Mouse (Mus musculus) hindbrain, embryonic 11.5 days (tissue): ENCODE measurements around the gene Adamtsl3. TPM values are rescaled to one million over a fixed set of nuclear protein-coding genes. Genes with fewer than 3 reads are reported as not detected.

Experiments
- ATAC-seq: fragments of 200-750 bp; cut with Nextera tagmentation; 2 replicates; pipeline ENCODE4 v1.8.0; 2017; ENCODE audit warnings: mild to moderate bottlenecking, moderate TSS enrichment, moderate library complexity; ENCODE audit not compliant: low FRiP score
- DNase-seq: peaks from one replicate; pipeline ENCODE4 v3.0.0-alpha.2; 2015; ENCODE audit warnings: low spot score
- H3K27ac ChIP-seq: fragments of 300-500 bp; sonication (generic); 2 replicates; pipeline ENCODE4 v1.5.1; 2014; ENCODE audit warnings: mild to moderate bottlenecking, low read depth, low read length
- H3K27me3 ChIP-seq: fragments of 300-500 bp; sonication (generic); 2 replicates; pipeline ENCODE4 v1.6.1; 2014; ENCODE audit warnings: mild to moderate bottlenecking, low read length, moderate library complexity, mixed read lengths; ENCODE audit not compliant: control insufficient read depth, insufficient read depth
- H3K36me3 ChIP-seq: fragments of 300-500 bp; sonication (generic); 2 replicates; pipeline ENCODE4 v1.6.1; 2014; ENCODE audit warnings: mild to moderate bottlenecking, low read length, moderate library complexity, mixed read lengths; ENCODE audit not compliant: control insufficient read depth, insufficient read depth
- H3K4me1 ChIP-seq: fragments of 300-500 bp; sonication (generic); replicated peaks from 2 replicates; pipeline ENCODE4 v1.6.1; 2014; ENCODE audit warnings: low read length, mixed read lengths; ENCODE audit not compliant: control insufficient read depth, insufficient read depth
- H3K4me2 ChIP-seq: fragments of 300-500 bp; sonication (generic); replicated peaks from 2 replicates; pipeline ENCODE4 v1.6.1; 2014; ENCODE audit warnings: mild to moderate bottlenecking, low read depth, low read length
- H3K4me3 ChIP-seq: fragments of 300-500 bp; sonication (generic); 2 replicates; pipeline ENCODE4 v1.5.1; 2014; ENCODE audit warnings: low read depth, low read length
- H3K9ac ChIP-seq: fragments of 300-500 bp; sonication (generic); 2 replicates; pipeline ENCODE4 v1.6.1; 2014; ENCODE audit warnings: low read depth, low read length
- H3K9me3 ChIP-seq: fragments of 300-500 bp; sonication (generic); 2 replicates; pipeline ENCODE4 v1.6.1; 2016; ENCODE audit warnings: low read length; ENCODE audit not compliant: control insufficient read depth
- WGBS: fragments of 180-500 bp; shearing (Covaris S2); extraction: QIAGEN DNeasy Blood & Tissue Kit; methylation state at CpG from one replicate; pipeline ENCODE4 v1.1.7; 2014; 5-methylcytosine and 5-hydroxymethylcytosine counted together
- polyA plus RNA-seq: library from polyadenylated mRNA; unstranded; fragments of >200 nt; fragmentation: Nextera tagmentation; extraction: Ambion mirVana; gene quantifications from 2 replicates; pipeline ENCODE4 v1.2.1, GENCODE M21; 2014

Adamtsl3 gene
- polyA plus RNA-seq, 1 experiment from 2014 or later = 0.66 TPM

DNA sequence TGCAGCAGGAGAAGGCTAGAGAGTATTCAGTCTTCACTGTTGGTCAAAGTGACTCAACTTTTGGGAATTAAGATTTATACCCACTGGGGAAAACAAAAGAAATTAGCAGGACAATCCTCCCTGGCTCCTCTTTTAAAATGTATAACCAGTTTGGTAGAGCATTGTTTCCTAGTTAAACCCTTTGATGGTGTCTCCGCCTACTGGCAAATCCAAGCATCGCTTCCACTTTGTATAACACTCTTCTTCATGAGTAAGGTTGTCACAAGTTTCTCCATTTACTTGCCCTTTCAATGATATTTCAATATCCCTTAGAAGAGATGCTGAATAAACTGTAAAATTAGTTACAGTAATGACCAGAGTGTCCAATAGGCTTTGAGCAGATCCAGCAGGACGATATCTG is 274.1 kb downstream of the Adamtsl3 start:
- no peak overlapping the region for H3K4me3 ChIP-seq
- H3K36me3 ChIP-seq = no peaks in the 10 kb centered on the region
- no peaks in the 10 kb centered on the region for H3K9me3 ChIP-seq
- no peaks in the 10 kb centered on the region for H3K27me3 ChIP-seq
- 59% methylated on average over 3 of the region's 3 CpGs for WGBS
- no peak overlapping the region for H3K4me2 ChIP-seq
- no peaks in the 10 kb centered on the region for H3K4me1 ChIP-seq
- no peak overlapping the region for H3K27ac ChIP-seq
- no peak overlapping the region for H3K9ac ChIP-seq
- DNase-seq = no peak
- no peak for ATAC-seq

DNA sequence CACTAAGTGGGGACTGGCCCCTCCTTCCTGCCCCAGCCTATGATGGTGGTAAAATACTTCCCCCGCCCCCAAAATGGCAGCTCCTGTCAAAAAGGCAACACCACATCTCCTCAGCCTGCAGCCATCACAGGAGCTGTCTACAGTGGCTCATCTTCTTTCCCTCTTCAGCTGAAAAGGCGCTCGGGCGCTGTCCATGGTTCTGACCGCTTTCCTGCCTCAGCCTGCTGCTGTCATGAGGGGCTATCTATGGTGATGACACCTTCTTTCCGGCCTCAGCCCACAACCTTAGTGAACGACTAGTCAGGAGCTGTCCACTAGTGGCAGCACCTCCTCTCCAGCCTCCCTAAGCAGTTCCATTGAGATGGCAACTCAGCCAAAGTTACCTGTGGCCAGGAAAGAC is 289.8 kb downstream of the Adamtsl3 start:
- Histone ChIP-seq H3K36me3 (no peaks in the 10 kb centered on the region), H3K4me2 (no peak overlapping the region), H3K9ac (no peak overlapping the region), H3K4me3 (no peak overlapping the region), H3K4me1 (no peaks in the 10 kb centered on the region), H3K27me3 (no peaks in the 10 kb centered on the region), H3K27ac (no peak overlapping the region), H3K9me3 (no peaks in the 10 kb centered on the region)
- ATAC-seq (no peak), DNase-seq (peak; percentile 66)
- WGBS = 21% methylated on average over 7 of the region's 7 CpGs

DNA sequence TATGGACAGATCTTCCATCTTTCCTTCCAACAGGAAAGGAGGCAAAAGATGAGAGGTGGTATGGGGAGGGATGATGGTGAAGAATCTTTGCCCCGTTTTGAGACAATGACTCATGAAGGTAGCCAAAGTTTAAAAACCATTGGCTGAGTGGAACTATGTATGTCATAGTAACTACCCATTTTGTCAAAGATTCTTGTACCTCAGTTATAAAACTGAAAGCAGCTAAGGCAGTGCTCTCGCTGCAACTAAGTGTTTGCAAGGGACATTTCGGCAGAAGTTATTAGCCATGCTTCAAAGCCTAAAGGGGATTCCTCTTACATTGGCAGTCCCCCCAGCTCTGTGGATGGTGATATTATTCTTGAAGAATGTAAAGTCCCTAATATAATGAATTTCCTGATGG is 311.7 kb downstream of the Adamtsl3 start:
- ATAC-seq = no peak
- Histone ChIP-seq H3K36me3 (no peaks in the 10 kb centered on the region), H3K4me1 (no peaks in the 10 kb centered on the region), H3K4me2 (no peak overlapping the region), H3K27me3 (no peaks in the 10 kb centered on the region), H3K27ac (no peak overlapping the region), H3K9ac (no peak overlapping the region), H3K9me3 (no peaks in the 10 kb centered on the region), H3K4me3 (no peak overlapping the region)
- DNase-seq = no peak
- 90% methylated on average over 3 of the region's 3 CpGs for WGBS

DNA sequence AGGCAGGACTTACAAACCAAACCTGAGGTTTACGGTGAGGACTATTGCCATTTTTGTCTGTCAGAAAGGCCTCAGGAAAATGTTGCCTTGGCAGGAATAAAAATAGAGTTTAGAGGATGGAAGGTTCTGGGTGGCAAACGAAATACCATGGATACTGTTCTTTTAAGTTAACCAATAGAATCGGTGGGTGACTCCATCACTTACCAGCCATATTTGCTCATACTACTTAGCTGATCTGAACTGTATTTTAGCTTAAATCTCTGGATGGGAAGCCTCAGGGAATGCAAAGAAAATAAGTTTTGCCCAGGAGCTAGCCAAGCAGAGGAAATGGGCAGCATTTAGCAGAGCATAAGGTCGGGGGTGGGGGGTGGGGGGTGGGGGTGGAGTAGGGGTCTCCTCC is 312.4 kb downstream of the Adamtsl3 start:
- ATAC-seq (peak; percentile 28; the same call in 1 of the 2 replicates), DNase-seq (no peak)
- H3K4me1 ChIP-seq = no peaks in the 10 kb centered on the region
- H3K36me3 ChIP-seq = no peaks in the 10 kb centered on the region
- no peaks in the 10 kb centered on the region for H3K27me3 ChIP-seq
- H3K27ac ChIP-seq = no peak overlapping the region
- H3K4me2 ChIP-seq = peak overlapping the region; percentile 57
- H3K9ac ChIP-seq = peak overlapping the region; percentile 67; the same call in 1 of the 2 replicates
- H3K4me3 ChIP-seq = peak overlapping the region; percentile 81
- WGBS = 28% methylated on average over 4 of the region's 4 CpGs
- H3K9me3 ChIP-seq = no peaks in the 10 kb centered on the region

DNA sequence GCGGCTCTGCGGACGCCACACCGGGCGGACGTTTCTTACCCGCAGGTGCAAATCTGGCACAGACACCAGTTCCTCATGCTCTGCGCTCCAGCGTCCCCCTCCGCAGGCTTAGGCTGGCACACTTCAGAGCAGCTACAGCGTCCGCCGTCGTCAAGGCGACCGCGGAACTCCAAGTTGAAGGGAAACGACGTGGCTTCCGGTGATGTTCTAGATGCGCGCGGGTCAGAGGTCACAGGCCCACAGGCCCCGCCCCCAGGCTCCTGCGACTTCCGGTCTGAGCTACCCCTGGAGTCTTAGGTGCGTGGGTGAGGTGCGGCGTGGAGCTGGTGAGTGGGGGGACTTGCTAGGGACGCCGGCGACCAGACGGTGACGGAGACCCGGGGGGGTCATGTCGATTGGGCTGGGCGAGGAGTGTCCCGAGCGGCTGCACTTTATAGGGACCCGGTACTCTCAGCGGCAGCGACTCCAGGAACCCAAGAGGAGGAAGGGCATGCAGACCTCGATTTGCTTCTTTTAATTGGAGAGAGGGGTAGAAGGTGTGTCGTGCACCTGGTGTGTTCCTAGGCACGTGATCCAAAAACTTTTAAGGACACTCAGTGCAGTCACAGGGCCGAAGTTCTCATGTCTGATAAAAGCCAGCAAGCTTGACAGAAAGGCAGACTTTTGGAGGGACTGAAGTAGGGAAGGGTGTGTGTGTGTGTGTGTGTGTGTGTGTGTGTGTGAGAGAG is 313.0 kb downstream of the Adamtsl3 start, which contains the start of the genes Saxo2 and Efl1:
Saxo2 (minus strand) TSS at position 176 of the 728 bp plus-strand sequence.
Efl1 (plus strand) TSS at position 262 of the 728 bp plus-strand sequence.
- H3K27ac ChIP-seq = no peak within 1 kb of the TSS
- peak; percentile 99 for ATAC-seq
- under 1% methylated on average over 46 of the region's 46 CpGs for WGBS

DNA sequence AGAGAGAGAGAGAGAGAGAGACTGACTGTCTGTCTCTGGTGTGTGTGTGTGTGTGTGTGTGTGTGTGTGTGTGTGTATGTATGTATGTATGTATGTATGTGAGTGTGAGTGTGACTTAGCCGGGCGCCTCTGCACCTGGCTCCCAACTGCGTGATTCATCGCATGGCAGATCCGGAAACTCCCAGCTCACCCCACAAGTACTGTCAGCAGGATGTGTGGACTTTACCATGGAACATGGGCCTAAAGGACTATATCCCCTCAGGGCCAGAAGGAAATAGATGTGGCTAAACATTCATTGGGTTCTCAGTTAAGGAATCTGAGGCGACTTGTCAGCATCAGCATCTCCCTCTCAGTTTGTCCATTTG is 313.6 kb downstream of the Adamtsl3 start:
- Histone ChIP-seq H3K4me1 (no peaks in the 10 kb centered on the region), H3K27me3 (no peaks in the 10 kb centered on the region), H3K27ac (no peak overlapping the region), H3K9ac (peak overlapping the region; percentile 67; the same call in 1 of the 2 replicates), H3K9me3 (no peaks in the 10 kb centered on the region), H3K36me3 (no peaks in the 10 kb centered on the region), H3K4me3 (peak overlapping the region; percentile 81), H3K4me2 (peak overlapping the region; percentile 57)
- ATAC-seq (peak; percentile 1; the same call in 1 of the 2 replicates), DNase-seq (no peak)
- WGBS = 26% methylated on average over 6 of the region's 6 CpGs

More for the DNA sequence above, 313.0 kb downstream of the Adamtsl3 start, which contains the start of the genes Saxo2 and Efl1:
- Histone ChIP-seq H3K27me3 (no peaks in the 10 kb centered on the region), H3K4me2 (peak within 1 kb of the TSS; percentile 57), H3K4me1 (no peaks in the 10 kb centered on the region), H3K9me3 (no peaks in the 10 kb centered on the region), H3K4me3 (peak within 1 kb of the TSS; percentile 81), H3K9ac (peak within 1 kb of the TSS; percentile 67), H3K36me3 (no peaks in the 10 kb centered on the region)
- DNase-seq = peak; percentile 96

Other genes with a start within 250 kb of the Adamtsl3 start
- gene Sh3gl3, start 161.9 kb upstream of the Adamtsl3 start, polyA plus RNA-seq = 17.5 and 20.4 TPM in 2 replicates